Mouse (Mus musculus) embryonic fibroblast, embryonic 13.5 days (primary cell): ENCODE results near the gene Thbs4.

ENCODE experiments used
- CTCF ChIP-seq: IDR thresholded peaks from 2 replicates; pipeline ENCODE4 v1.5.1; 2011; ENCODE audit warnings: mild to moderate bottlenecking, control low read depth, low read length, moderate library complexity, borderline replicate concordance; ENCODE audit not compliant: insufficient read depth
- POLR2A ChIP-seq: IDR thresholded peaks from 2 replicates; pipeline ENCODE4 v1.6.1; 2011; ENCODE audit warnings: low read depth, mild to moderate bottlenecking, control low read depth, low read length, moderate library complexity

- TF ChIP-seq POLR2A, result no peak
- no peak for TF ChIP-seq CTCF
Observed at GRCm38 (mm10) chr13:92794462-92795214, at the start of gene Thbs4.
